Mouse (Mus musculus): ENCODE measurements around the gene Hmgb1.
"Not testable (repeated sequence)": the region's sequence is repeated elsewhere in the genome, so short reads cannot be mapped to it uniquely, and the experiment has no call there.

Hmgb1 gene

DNA sequence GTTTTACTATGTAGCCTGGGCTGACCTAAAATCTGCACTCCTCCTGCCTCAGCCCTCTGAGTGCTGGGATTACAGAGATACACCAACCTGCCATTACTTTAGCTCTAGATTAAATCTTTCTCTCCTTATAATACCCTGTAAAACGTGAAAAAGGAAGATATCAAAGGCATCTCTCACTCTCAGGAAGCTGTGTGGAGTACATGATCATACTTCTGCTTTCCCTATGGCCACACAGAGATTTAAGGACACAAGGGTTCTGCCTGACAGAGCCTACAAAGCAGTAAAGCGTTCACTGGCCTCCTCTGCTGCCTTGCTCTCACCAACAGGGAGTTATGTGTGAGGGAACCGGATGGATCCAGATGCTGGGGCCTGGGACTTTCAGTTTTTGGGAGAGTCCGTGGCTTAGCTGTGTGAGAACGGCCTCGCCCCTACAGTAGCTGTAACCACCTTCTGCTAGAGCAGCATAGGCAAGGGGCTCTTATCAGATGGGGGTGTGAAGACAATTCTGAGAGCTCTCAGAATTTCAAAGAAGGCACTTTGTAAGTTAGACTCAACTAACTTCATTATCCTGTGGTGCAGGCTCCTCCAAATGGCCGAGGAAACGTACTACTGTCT lies 36.8 kb downstream of the Hmgb1 start:
- DNase-seq (ENCODE audit: low read depth, low spot score) = no peak

DNA sequence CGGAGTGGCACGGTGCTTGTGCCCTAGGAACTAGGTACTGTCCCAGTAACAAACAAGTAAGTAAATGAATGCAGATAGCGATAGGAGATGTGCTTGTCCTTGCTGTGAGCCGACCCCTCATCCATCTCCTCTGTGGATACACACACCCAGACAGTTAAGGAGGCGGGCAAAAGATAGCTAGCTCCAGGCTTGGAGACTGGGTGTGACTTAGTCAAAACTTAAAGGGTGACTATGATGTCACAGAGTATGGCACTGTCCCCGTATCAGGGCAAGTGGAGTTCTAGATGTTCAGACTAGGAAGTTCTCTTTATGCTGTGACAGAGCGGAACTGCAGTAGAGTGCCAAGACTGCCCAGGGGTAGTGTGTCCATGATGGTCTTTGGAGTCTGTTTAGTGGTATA lies 37.6 kb downstream of the Hmgb1 start:
- DNase-seq (ENCODE audit: low read depth, low spot score) = no peak

DNA sequence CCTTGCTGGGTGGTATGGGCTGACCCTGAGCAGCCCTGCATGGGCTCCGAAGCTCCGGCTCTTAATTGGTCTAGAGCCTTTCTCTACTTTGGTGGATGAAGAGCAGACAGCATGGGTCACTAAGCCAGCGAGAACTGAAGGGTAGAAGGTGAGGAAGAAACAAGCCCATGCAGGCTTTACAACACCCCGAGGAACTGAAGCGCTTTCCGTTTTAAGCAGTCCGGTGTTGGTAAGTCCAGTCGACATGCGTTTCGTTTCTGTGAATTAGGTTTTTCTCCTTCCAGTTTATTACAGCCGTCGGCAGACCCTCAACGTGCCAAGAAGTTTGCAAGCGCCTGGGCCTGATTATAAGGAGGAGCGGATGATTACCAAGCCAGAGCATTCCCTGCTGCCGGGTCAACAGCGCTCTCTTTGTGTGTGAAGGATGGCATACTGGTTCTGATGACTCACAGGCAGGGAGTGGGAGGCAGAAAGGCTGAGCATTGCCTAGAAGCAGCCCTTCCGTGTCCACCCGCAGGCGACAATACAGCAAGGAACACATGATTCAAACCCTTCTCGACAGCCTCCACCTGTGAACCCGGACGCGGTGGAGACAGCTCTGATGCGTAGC lies 40.4 kb downstream of the Hmgb1 start:
- DNase-seq (ENCODE audit: low read depth, low spot score) = no peak

DNA sequence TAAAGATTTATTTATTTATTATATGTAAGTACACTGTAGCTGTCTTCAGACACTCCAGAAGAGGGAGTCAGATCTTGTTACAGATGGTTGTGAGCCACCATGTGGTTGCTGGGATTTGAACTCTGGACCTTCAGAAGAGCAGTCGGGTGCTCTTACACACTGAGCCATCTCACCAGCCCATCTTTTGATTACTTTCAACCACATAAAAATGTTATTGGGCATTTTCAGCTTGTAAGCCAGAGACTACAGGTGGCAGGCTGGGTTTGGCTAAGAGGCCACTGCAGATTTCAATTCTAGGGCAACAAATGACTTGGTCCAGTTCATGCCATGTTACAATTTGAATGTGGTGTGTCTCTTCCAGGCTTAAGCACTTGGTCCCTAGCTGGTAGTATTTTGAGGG lies 43.1 kb downstream of the Hmgb1 start:
- not testable (repeated sequence) for DNase-seq (ENCODE audit: low read depth, low spot score)

DNA sequence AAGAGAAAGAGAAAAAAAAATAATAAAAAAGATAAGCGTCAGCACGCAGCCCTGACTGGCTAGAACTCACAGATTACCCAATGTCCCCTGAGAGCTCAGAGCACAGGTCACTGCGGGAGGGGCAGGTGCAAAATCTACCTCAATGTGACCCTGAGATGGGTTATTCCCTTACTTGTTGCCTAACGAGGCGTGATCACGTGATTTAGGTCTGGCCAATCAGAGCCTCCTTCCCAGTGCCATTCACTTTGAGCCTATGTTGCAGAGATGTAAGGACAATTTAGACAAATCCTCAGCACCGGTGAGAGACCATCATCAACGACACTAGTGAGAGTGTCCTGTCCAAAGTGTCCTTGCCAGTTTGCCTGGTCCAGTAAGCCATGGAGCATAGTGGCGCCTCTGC lies 44.0 kb downstream of the Hmgb1 start:
- no peak for DNase-seq (ENCODE audit: low read depth, low spot score)

DNA sequence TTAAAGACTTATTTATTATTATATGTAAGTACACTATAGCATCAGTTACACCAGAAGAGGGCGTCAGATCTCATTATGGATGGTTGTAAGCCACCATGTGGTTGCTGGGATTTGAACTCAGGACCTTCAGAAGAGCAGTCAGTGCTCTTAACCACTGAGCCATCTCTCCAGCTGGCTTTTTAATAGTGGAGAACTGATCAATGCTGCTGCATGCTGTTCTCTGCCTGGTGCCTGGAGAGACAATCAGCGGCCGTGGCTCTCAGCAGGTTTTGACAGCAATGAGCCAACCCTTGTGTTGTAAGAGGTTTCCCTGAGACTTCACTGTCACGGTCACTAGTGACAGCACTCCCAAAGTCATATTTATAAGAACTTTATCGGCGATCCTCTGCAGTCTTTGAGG lies 46.2 kb downstream of the Hmgb1 start:
- DNase-seq (ENCODE audit: low read depth, low spot score) = not testable (repeated sequence)

DNA sequence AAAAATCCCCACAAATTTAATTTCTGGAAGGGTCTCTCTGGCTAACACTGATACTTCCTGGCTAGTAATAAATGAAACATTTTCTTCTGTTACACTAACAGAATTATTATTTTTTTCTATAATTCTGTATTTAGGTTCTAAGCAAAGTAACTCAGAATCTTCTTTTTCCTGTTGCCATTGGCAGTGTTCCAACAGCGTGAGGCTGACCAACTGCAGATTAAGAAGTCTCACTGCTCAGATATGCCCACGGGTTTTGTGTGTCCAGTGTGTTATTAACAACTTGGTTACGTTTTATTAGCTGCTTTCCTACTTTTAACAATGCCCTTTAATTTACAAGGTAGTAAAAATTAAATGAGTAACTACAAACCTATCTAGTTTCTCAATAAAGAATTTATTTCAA lies 46.8 kb downstream of the Hmgb1 start:
- no peak for DNase-seq (ENCODE audit: low read depth, low spot score)

DNA sequence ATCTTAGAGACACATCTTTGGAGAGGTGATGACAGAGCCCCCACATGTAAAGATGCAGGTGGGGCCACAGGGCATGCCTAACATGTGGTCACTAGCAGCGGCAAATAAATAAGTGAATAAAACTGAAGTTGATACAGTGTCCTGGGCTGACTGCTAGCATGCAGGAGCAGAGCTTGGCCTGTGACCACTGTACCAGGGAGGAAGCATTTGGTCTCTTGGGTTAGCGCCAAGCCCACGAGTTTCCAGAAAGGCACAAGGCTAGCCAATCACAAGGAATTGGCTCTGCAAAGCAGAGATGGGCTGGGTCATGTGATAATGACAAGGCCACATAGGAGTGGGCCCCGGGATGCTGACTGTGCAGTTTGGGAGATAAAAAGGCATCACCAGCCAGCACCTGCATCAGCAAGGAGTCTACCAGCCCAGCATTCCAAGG lies 47.3 kb downstream of the Hmgb1 start:
- DNase-seq (ENCODE audit: low read depth, low spot score) = no peak

DNA sequence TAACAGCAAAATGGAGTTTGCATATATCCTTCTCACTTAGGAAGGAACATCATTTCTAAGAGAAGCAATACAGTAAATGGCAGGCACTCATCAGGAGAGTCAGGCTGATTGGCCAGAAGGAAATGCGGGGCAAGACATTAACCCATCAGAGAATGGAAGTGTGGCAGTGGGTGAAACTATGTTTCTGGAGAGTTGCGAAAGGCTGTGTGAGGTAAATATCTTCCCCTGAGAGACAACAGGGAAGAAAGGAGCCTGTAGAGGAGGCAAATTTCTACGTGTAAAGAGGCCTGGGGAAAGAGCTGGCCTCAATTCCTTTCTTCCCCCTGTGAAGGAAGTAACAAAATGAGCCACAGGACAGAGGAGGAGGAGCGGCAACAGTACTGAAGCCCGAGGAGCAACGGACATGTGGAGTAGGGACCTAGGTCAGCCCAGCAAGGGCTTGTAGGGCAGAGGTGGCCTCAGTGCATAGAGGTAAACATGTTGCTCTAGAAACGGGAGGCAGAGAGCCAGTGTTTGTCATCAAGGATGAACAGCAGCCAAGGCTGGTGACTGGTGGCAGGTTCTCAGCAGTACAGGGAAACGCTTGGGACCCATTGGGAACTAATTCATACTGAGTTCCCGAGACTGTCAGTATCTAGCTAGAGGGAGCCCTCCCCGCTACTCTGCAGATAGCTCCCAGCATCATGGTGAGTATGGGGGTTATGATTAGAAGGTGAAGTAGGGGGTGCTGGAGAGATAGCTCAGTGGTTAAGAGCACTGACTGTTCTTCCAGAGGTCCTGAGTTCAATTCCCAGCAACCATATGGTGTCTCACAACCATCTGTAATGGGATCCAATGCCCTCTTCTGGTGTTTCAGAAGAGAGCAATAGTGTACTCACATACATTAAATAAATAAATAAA lies 48.6 kb downstream of the Hmgb1 start:
- DNase-seq (ENCODE audit: low read depth, low spot score) = no peak

DNA sequence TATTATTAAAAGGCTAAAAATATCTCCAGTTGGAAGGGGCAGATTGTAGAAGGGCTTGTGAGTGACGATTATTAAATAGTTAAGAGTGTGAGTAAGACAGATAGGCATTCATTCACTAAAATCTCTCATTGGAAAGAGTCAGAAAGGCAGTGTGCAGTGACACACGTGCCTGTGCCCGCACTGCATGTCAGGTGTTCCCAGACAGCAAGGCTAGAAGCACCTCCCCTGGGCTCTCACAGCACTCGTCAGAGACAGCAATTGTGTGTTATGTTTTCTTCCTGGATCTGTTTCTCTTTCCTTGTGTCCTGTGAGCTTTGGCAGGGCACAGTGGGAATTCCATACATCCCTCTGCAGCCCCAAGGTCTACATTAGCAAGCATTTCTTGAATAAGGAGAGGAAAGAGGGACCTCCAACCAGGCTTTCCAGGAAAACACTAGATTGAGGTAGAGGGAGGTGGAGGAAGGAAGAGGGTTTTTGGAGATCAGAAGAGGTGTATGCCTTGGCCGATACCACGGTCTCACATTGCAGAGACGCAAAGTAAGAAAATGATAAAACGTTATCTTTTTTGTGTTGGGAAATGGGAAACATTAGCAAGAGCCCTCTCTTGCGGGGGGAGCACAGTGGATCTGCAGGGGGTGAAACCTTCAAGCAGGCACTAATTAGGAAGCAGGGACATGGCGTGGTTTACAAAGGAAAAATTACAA lies 49.4 kb downstream of the Hmgb1 start:
- DNase-seq (ENCODE audit: low read depth, low spot score) = no peak

DNA sequence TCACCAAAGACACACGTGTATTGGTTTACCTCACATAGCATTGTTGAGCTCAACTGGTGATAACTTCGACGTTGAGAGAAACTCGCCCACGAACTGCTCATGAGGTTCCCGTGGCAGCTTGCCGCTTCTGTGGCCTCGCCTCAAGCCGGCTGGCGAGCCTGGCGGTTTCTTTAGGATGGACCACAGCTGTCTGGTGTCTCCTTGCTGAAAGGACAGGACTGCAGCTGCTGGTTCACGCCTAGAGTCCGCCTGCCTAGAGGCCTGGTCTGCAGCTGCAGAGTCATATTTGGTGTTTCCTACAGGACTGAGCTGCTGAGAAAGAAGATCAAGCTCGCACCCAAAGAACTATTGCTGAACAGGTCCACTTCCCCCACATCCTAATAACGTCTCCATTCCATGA lies 55.8 kb downstream of the Hmgb1 start:
- no peak for DNase-seq (ENCODE audit: low read depth, low spot score)

DNA sequence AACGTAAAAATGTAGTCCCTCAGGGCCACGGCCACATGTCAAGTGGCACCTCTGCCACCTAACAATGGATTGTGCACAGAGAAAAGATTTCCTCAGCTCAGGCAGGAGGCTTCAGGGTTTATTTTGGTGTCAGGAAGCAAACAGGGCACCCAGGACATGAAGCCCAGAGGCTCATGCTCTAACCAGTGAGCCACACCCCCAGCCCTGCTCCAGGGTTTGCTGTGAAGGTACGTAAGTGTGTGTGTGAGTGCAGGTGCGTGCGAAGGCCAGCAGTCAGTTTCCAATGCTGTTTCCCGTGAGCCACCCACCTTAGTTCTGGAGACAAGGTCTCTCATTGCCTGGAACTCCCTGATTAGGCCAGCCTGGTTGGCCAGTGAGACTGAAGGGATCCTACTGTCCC lies 60.5 kb downstream of the Hmgb1 start:
- DNase-seq (ENCODE audit: low read depth, low spot score) = no peak

DNA sequence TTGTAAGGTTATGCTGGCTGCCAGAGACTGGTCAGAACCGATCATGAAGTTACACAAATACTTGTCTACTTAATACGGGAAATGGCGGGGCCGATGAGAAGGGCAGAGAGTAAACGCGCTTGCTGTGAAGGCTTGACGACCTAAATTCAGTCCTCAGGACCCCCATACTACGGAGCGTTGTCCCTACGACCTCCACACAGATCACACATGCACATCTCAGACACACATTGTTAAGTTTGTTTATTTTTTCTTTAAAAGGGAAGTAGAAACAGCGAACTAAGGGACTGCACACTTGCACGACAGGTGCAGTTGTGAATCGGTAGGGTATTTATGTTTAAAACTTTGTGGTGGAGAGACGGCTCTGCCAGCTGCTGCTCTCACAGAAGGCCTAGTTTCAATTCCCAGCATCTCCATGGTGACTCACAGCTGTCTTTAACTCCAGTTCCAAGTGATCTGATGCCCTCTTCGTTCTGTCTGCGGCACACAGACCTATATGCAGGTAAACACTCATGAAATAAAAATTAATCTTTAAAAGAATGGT lies 64.9 kb downstream of the Hmgb1 start:
- peak; percentile 92 for DNase-seq (ENCODE audit: low read depth, low spot score)

DNA sequence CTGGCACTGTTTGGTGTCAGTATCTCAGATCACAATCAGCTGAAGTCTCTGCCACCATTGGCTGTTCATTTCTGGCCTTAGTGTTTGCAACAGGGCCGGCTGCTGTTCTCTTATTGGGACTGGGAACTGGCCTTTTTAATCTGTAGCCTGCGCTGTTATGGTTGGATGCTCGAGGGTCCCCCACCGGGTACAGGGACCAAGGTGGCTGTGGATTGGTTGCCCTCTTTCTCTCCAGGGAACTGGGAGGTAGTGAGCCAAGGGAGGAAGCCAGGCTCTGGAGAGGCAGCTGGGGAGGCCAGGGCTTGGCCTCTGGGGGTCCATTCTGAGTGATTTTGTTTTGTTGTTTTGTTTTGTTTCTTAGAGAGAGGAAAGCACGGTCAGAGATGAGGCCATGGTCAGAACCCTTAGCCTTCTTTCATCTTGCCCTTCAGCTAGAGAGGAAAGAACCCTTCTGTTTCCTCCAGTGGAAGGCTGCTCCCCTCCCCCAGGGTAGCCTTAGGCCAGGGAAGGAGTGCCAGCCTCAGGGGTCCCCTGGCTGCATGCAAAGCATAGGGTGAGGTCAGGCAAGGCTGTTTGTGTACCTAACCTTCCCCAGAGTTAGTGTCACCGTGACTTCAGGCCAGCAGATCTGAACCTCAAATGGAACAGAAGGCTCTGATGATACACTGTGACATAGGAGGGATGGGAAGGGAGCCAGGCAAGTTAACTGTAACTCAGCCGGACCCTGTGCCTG lies 66.3 kb downstream of the Hmgb1 start:
- DNase-seq (ENCODE audit: low read depth, low spot score) = no peak

DNA sequence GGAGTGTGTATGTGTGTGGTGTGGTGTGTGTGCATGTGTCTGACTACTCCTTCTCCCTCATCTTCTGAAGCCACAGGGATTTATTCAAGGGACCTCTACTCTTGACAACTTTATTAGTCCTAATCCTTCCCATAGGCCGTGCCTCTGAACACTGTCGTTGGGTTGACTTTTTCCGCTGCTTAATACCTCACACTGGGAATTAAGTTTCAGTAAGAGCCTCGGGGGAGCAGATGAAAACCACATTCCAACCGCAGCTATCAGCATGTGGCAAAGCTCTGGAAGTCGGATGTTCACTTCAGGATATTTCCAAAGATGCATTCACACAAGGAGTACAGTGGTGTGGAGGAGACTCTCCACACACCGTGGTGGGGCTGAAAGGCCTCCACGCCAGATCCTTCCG lies 69.7 kb downstream of the Hmgb1 start:
- no peak for DNase-seq (ENCODE audit: low read depth, low spot score)

DNA sequence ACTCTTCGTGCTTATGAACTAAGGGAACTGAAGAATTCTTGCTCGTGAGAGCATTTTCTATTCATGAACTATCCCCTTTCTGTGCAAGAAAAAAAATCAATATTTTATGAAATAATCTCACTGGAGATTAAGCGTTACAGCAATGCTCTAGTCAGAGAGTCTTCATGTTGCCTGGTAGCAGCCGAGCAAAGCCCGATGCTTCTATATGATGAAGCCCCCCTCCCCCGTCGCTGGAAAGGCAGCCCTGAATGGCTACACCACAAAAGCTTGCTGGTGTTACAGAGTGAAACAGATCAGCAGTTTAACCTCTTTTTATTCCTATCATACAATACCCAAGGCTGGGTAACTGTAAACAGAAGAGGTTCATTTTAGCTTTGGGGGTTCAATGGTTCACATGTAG lies 70.3 kb downstream of the Hmgb1 start:
- no peak for DNase-seq (ENCODE audit: low read depth, low spot score)

DNA sequence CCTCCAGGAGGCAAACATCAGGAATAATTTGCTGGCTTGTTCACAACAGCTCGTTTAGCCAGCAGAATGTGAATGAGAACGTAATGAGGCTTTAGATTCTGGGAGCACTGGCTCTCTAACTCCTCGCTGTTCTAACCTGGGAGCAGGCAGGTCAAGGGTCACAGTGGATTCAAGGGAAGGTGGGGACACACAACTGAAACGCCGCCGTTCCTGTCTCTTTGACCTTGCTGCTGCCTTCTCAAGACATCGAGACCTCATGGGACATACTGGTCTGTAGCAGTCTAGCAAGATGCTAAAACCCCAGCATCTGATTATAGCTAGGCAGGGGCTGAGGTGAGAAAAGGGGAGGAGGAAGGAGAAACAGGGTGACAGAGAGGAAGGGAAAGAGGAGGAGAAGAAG lies 70.8 kb downstream of the Hmgb1 start:
- no peak for DNase-seq (ENCODE audit: low read depth, low spot score)

DNA sequence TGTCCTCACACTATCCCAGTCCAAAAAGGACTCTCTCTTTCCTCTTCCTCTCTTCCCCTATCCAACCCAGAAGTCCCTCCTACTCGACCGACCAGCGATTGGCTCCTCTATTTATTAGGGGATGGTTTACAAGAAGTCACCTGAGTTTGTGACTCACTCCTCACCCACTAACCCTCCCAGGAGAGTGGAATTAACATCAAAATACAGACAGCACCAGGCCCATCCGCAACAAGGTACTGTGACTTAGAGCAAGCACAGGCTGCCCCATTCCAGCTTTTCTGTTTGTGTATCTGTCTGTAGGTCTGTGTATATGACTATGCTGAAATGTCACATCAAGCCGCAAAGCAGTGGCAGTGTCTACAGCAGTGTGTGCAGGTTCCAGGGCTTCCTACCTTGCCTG lies 71.7 kb downstream of the Hmgb1 start:
- no peak for DNase-seq (ENCODE audit: low read depth, low spot score)

DNA sequence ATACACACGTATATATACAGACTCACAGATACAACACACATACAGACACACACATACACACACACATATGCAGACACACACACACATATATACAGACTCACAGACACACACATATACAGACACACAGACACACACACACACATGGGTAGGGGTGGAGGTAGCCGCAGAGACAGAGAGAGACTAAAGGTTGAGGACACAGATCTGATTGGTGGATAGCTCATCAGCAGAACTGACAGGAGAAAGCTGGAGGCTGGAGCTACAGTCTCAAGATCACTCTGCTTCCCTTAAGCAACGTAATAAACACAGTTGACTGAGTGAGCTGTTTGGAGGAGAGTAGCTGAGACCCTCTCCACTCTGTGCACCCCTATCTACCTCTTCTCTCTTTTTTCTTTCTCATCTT lies 75.1 kb downstream of the Hmgb1 start:
- no peak for DNase-seq (ENCODE audit: low read depth, low spot score)

DNA sequence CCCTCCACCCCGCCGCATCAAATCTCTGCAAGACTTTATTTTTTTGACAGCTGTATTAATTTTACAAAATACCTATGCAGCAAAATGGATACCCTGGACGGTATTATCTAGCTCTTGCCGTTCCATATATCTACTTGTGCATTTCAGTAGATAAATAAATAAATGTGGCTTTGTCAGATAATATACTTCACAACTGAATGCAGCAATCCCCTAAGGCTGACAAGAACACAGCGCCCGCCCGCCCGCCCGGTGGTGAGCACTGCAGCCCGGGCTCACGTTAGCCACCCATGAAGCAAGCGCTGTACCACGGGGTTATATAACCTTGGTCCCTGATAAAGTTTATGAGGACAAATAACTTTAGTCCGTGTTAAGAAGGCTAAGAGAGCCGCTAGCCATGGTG lies 76.1 kb downstream of the Hmgb1 start:
- no peak for DNase-seq (ENCODE audit: low read depth, low spot score)

DNA sequence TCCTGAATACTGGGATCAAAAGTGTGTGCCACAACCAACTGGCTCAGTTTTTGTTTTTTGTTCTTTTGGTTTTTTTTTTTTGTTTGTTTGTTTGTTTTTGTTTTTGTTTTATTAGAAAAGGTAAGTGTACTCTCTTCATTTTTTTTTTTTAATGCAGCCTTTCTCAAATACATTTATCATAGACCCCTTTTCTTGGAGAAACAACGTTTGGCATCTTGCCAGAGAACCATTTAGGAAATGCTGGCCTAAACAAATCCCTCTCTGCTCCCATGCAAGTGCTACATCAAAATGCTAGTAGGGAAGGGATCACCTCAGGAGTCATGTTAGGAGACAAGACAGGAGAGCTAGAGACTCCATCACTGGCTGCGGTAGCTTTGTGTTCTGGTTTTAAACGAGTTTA lies 76.7 kb downstream of the Hmgb1 start:
- no peak for DNase-seq (ENCODE audit: low read depth, low spot score)
